Mouse (Mus musculus) embryonic fibroblast, embryonic 13.5 days (primary cell): Measurements from ENCODE around the gene Sart3. TPM values are rescaled to one million over a fixed set of nuclear protein-coding genes. Genes with fewer than 3 reads are reported as not detected.
A peak's percentile ranks its signal among the peaks of the same experiment; 100 is the strongest.

Experiments used
- H3K27ac ChIP-seq: 2 replicates; pipeline ENCODE4 v1.5.1; 2012; ENCODE audit warnings: low read length, control low read depth, inconsistent platforms; ENCODE audit not compliant: insufficient read depth
- H3K4me1 ChIP-seq: 2 replicates; pipeline ENCODE4 v1.6.1; 2011; ENCODE audit warnings: low read length; ENCODE audit not compliant: control insufficient read depth, insufficient read depth
- H3K4me3 ChIP-seq: 2 replicates; pipeline ENCODE4 v1.5.1; 2011; ENCODE audit warnings: mild to moderate bottlenecking, control low read depth, low read length; ENCODE audit not compliant: insufficient read depth
- CTCF ChIP-seq: IDR thresholded peaks from 2 replicates; pipeline ENCODE4 v1.5.1; 2011; ENCODE audit warnings: mild to moderate bottlenecking, control low read depth, low read length, moderate library complexity, borderline replicate concordance; ENCODE audit not compliant: insufficient read depth
- POLR2A ChIP-seq: IDR thresholded peaks from 2 replicates; pipeline ENCODE4 v1.6.1; 2011; ENCODE audit warnings: low read depth, mild to moderate bottlenecking, control low read depth, low read length, moderate library complexity
- polyA plus RNA-seq: library from polyadenylated mRNA; stranded (reverse); fragments of >200 nt; gene quantifications from 2 replicates; pipeline ENCODE4 v1.2.4, GENCODE M21; 2011; ENCODE audit warnings: low read depth; ENCODE audit not compliant: missing spikeins, insufficient read length

The Sart3 gene
- polyA plus RNA-seq, 1 experiment = 20.8 TPM

- Histone ChIP-seq H3K4me3 (no peak overlapping the region), H3K4me1 (peaks cover 2% of the 10 kb centered on the region; the same call in 1 of the 2 replicates), H3K27ac (no peak overlapping the region)
- no peak for TF ChIP-seq CTCF
- TF ChIP-seq POLR2A = no peak
These were observed 3.5 kb downstream of the Sart3 start for GRCm38 (mm10) chr5:113768806-113769205.

- H3K4me1 ChIP-seq = peaks cover 2% of the 10 kb centered on the region; the same call in 1 of the 2 replicates
- no peak for TF ChIP-seq CTCF
- TF ChIP-seq POLR2A = no peak
- H3K4me3 ChIP-seq = no peak overlapping the region
- H3K27ac ChIP-seq = no peak overlapping the region
These were observed 6.4 kb downstream of the Sart3 start for GRCm38 (mm10) chr5:113765641-113766526.

- no peak for TF ChIP-seq POLR2A
- no peak for TF ChIP-seq CTCF
- no peak overlapping the region for H3K27ac ChIP-seq
- H3K4me1 ChIP-seq = no peaks in the 10 kb centered on the region
- H3K4me3 ChIP-seq = no peak overlapping the region
These were observed 7.9 kb downstream of the Sart3 start for GRCm38 (mm10) chr5:113764426-113764825.

- no peak for TF ChIP-seq POLR2A
- no peak for TF ChIP-seq CTCF
- no peak overlapping the region for H3K4me3 ChIP-seq
- H3K27ac ChIP-seq = no peak overlapping the region
- H3K4me1 ChIP-seq = no peaks in the 10 kb centered on the region
These were observed 10.7 kb downstream of the Sart3 start for GRCm38 (mm10) chr5:113761585-113761984.

- H3K27ac ChIP-seq = no peak overlapping the region
These were observed 16.8 kb downstream of the Sart3 start for GRCm38 (mm10) chr5:113755347-113756030.

GRCm38 (mm10) chr5:113751521-113752157 lies 20.7 kb downstream of the Sart3 start:
- Histone ChIP-seq H3K4me3 (no peak overlapping the region), H3K4me1 (no peaks in the 10 kb centered on the region), H3K27ac (no peak overlapping the region)
- TF ChIP-seq POLR2A (no peak), CTCF (no peak)

More at GRCm38 (mm10) chr5:113755347-113756030, 16.8 kb downstream of the Sart3 start:
- Histone ChIP-seq H3K4me3 (no peak overlapping the region), H3K4me1 (no peaks in the 10 kb centered on the region)
- TF ChIP-seq POLR2A (no peak), CTCF (no peak)

GRCm38 (mm10) chr5:113748556-113749331 lies 23.6 kb downstream of the Sart3 start:
- TF ChIP-seq CTCF (no peak), POLR2A (no peak)
- Histone ChIP-seq H3K27ac (no peak overlapping the region), H3K4me1 (no peaks in the 10 kb centered on the region), H3K4me3 (no peak overlapping the region)

GRCm38 (mm10) chr5:113747629-113748028 lies 24.7 kb downstream of the Sart3 start:
- TF ChIP-seq POLR2A = no peak
- TF ChIP-seq CTCF = peak; percentile 12; the same call in 1 of the 2 replicates
- Histone ChIP-seq H3K4me3 (no peak overlapping the region), H3K27ac (no peak overlapping the region), H3K4me1 (no peaks in the 10 kb centered on the region)

GRCm38 (mm10) chr5:113737607-113738237 lies 34.6 kb downstream of the Sart3 start:
- TF ChIP-seq CTCF = no peak
- TF ChIP-seq POLR2A = no peak
- H3K27ac ChIP-seq = no peak overlapping the region
- no peak overlapping the region for H3K4me3 ChIP-seq
- peaks cover 4% of the 10 kb centered on the region for H3K4me1 ChIP-seq
